Mouse (Mus musculus): ENCODE results near the gene Zmym6.

DNA sequence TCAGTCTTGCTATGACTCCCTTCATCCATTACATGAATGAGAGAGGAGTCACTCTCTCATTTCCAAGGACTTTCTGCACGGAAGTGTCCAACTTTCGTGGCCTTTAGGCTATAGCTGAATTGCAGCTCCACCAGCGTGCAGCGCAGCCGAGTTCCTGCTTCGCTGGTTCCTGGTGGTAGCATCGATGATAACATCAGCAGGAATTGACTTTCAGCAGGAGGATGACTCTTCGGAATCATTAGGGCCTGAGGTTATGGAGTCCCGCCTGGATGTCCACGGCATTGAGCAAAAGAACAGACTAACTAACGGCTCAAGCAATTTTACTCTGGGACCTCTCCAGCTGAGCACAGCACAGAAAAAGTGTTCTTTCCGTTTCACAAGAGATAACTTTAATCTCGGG is 72.8 kb downstream of the Zmym6 start:
- TF ChIP-seq CTCF (IDR thresholded peaks at IDR 0.05; ENCODE audit: control insufficient read depth, insufficient read depth, insufficient replicate concordance, low read depth, low read length): no peak
- TF ChIP-seq POLR2A (IDR thresholded peaks at IDR 0.05; ENCODE audit: control insufficient read depth, low read depth, low read length): no peak

Data from testis, adult 2 months (tissue).